Mouse (Mus musculus) small intestine, adult 2 months (tissue): ENCODE results near the gene Cep63.

Source experiments
- CTCF ChIP-seq: fragments of 200-500 bp; IDR thresholded peaks from 2 replicates; pipeline ENCODE4 v1.5.1; 2012; ENCODE audit warnings: low read depth, mild to moderate bottlenecking, control low read depth, inconsistent platforms, low read length, moderate library complexity, mixed read lengths; ENCODE audit not compliant: insufficient replicate concordance, insufficient read length; ENCODE audit errors: extremely low read depth
- POLR2A ChIP-seq: fragments of 200-500 bp; IDR thresholded peaks from 2 replicates; pipeline ENCODE4 v1.6.1; 2012; ENCODE audit warnings: low read depth, mild to moderate bottlenecking, control low read depth, inconsistent platforms, low read length, moderate library complexity

DNA sequence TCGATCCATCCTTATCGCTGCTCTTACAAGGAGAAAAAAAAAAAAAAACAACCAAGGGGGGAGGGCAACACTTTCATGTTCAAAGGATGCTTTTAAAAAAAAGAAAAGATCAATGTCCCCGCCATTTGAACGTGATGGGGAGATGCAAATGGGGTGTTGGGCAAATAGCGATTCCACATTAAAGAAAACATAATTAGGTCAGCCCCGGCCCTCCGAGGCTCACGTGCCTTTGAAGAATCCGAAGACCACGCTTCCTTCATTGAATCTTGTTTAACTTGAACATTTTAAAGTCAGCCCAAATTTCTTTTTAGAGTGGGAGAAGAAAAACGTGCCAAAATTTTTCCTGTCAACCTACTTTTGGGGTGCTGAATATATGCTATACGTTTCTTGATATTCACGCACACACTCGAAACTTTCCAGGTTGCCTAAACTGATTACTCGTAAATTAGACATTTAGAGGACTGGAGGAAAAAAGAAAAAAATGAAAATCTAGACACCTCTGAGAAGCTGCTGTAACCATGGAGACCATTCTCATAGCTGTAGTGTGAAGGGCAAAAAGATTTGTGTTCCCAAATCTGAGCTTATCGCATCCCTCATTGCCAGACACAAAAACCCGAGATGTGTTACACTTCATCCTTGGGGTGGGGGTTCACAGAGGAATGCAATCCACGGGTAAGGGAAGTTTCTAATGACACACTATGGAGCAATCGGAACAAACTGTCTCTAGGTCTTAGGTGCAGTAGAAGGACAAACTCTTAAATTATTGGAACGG lies 79.9 kb downstream of the Cep63 start:
- TF ChIP-seq POLR2A = no peak
- TF ChIP-seq CTCF = no peak
